Mouse (Mus musculus) retina, embryonic 14.5 days (tissue): ENCODE measurements around the gene Ndufa4.
"Not testable (repeated sequence)": the region's sequence is repeated elsewhere in the genome, so short reads cannot be mapped to it uniquely, and the experiment has no call there.

Source experiments
- DNase-seq: peaks from one replicate; pipeline ENCODE4 v3.0.0-alpha.2; 2015; ENCODE audit warnings: low spot score

Ndufa4 gene

DNA sequence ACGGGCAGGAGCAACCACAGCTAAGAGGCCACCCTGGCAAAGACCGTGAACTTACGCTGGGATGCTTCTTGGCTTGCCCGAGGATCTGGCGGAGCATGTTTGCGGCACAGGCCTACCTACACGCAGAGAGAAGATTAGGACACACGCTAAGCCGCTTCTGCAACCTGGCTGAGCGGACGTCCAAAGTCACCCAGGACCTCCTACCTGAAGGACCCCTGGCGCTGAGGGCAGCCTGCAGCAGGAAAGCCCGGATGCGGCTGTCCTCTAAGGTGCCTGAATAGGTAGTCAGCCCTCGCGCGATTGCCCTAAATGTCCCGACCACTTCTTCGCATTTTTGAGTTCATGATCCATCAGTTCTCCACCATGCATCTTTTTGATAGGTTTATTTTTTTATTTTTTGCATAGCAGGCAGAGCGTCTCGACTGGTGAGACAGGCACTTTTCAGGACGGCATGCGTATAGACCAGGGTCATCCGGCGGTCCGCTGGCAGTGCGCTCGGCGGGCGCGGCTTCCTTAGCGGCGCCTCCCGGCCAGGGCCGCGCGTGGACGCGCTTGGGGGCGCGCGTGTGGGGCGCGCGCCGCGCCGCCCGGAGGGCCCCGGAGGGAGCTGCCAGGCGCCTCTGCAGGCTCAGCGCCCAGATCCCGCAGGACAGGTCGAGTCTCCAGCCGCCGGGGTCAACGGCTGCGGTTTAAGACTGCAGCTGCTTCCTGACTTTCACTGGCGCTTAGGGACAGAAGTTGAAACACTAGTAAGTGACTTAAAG is at the start of gene Ndufa4, which contains the start of gene Phf14:
Gene Ndufa4, minus strand, starts transcription at position 229 of the 764 bp plus-strand sequence.
Gene Phf14, plus strand, starts transcription at position 541 of the 764 bp plus-strand sequence.
- peak; percentile 93 for DNase-seq

DNA sequence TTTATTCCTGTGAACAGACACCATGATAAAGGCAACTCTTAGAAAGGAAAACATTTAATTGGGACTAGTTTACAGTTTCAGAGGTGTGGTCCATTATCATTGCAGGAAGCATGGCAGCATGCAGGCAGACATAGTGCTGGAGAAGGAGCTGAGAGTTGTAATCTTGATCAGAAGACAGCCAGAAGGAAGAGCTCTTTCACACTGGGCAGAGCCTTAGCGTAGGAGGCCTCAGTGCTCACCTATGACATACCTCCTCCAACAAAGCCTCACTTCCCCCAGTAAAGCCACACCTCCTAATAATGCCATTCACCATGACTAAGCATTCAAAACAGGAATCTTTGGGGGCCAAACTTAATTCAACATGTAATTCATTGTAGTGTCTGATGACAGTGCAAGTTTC is 40.8 kb upstream of the Ndufa4 start:
- DNase-seq: no peak

DNA sequence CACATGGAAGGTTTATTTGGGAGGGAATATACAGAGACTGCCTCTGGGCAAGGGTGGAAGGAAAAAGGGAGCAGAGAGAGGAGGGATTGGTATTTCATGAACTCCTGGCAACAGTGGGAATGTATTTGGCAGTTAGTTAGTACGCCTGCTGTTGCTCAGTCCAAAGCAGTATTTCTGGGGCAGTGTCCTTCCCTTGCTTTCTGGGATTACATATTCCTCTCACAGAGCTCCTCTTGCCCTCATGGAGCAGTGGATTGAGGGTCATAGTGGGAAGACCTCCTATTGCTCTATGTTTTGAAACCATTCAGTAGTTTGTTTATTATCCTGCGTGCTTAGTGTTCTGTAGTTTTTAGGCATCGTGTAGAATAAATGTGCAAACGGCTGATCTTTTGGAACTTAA is 34.8 kb upstream of the Ndufa4 start:
- no peak for DNase-seq

DNA sequence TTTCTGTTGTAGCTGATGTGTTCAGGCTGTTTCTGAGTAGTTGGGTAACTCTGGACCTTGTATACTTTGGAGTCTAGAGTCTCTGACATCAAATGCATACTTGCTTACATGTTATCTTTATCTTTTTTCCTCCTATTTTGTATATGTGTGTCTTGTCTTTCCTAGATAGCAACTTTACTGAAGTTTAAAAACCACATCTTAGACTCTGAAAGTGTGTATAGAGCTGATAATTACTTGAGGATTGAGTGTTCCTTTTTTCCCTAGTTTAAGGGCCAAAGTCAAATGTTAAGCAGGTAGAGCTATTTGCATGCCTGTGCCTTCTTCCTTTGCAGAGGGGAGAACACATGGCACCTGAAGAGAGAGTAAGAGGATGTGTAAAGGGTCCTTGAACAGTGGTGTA is 33.6 kb upstream of the Ndufa4 start:
- DNase-seq: no peak

DNA sequence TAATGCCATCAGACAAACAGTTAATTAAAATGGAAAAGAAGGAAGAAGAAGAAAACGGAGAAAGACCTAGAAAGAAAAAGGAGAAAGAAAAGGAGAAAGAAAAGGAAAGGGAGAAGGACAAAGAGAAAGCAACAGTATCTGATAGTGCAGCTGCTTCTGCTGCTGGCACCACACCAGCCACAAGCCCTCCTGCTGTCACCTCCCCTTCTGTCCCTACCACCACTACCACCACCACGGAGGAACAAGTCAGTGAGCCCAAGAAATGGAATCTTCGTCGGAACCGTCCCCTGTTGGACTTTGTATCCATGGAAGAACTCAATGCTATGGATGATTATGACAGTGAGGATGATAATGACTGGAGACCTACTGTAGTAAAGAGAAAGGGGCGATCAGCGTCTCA is 26.1 kb upstream of the Ndufa4 start:
- DNase-seq: no peak

DNA sequence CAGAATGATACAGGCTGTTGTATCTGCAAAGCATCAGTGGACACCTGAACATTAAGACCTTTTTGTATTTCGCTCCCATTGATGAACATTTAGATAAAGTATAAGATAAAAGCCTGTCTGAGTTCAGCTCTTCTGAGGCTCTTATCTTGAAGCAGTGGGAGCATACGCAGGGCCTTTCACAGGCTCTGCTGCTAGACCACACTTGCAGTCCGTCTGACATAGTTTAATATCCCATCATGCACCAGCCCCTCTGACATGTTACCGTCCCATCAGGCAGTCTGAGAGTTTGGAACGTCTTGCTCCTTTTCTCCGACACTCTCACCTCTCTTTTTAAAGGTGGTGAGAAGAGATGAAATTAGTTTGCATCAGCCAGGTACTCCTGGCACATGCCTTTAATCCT is 20.2 kb upstream of the Ndufa4 start:
- no peak for DNase-seq

DNA sequence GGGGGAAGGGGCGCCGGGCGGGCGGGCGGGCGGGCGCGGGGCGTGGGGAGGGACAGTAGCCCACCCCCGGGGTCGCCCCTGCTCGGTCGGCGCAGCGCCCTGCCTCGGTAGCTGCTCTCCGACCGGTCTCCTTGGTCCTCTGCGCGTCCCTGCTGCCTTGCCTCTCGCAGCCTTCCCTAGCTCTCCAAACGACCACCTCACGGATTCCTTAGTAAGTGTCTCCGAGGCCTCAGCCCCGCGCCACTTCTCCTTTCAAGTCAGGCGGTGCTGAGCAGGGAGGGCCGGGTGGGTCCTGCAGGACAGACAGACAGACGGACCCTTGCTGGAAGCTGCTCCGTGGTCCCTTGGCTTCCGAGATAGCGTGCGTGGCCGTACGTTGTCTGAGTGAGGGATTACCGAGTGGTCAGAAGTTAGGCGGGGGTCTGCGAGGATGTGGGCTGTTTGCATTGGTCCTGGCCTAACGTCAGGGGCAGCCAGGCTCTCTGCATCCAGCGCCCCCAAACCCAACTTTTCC is 18.8 kb upstream of the Ndufa4 start:
- peak; percentile 66 for DNase-seq

DNA sequence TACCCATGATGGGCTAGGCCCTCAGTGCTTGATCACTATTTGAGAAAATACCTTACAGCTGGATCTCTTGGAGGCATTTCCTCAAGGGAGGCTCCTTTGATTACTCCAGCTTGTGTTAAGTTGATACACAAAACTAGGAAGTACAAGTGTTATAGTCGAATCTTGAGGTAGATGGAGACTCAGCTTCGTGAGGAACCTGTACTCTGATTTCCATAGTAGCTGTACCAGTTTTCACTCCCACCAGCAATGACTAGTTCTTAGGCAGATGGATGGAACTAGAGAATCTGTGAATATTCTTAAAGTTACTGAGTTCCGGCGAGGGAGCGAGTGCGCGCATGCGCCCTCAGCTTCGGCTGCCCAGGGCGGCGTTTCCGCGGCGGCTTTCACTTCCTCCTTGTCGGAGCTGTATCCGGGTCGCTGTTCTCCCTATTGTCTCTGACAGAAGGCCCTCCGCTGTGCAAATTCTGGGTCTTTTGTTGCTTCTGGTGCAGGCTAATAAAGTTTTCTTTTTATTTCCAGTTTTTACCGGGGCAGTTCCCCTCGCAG is 18.3 kb upstream of the Ndufa4 start:
- DNase-seq: peak; percentile 91

DNA sequence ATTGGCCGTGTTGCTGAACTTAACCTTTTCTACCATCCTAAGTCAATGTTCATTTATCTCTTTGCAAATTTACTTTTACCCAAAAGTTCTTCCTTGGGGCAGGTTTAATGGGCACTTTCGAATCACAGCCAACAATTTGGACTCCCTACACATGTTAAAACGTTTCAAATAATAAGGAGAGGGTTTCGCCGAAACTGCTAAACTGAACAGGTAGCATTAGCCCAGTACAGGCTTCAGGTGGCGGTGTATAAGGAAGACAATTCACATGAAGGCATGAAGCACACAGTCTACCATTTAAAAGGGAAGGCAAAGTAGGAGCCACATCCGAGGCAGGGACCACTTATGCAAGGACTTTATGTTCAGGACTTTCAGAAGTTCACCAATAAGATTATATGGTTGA is 873 bp upstream of the Ndufa4 start:
- DNase-seq: no peak

DNA sequence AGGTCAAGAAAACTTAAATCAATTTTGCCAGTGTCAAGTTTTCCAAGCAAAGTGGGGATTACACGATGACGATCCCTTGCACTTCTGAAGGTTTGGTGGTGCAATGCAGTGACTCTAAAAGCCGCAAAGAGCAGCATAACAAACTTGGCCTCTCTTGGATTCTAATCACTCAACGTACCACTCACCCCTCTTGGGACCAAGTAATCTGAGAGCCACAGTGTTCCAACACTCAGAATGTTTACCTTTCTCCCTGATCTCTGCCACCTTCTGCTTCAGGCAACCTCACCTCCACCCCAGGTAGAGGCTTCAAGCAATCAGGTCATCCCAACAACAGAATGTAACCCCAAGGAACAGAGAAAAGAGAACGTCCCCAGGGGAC is 418 bp downstream of the Ndufa4 start:
- DNase-seq: no peak

DNA sequence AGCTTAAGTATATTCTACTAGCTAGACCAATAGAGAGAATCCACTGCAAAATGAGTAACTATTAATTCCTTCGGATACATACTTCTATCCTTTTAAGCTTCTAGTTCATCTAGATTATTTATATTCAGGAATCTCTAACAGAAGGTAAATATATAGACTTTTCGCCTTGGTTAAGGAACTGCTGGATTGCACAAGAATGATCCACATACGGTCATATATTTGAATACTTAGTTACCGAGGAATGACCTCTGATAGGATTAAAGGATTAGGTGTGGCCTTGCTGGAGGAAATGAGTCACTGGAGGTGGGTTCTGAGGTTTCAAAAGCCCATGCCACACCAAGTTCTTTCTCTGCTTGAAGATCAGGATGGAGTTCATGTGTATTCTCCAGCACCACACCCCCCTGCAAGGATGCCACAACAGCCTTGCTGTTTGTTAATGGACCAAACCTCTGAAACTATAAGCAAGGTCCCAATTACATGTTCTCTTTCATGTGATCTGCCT is 6.4 kb downstream of the Ndufa4 start:
- no peak for DNase-seq

DNA sequence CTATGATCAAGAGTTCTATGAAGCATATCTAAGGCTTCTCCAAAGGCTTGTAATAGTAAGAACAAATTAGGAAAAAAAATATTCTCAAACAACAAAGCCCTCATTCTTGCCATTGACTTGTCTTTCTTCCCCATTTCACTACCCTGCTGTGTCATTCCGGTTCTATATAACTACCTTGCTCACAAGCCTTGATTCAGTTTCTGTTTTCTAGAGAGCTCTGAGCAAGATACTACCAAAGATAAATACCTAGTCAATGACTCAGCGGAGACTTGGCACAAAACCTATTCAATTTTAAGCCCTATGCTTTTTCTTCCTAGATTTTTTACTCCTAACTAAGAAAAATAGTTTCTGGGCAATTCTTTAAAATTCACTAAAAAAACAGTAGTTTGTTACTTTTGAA is 31.9 kb downstream of the Ndufa4 start:
- not testable (repeated sequence) for DNase-seq
